Mouse (Mus musculus): ENCODE results near the gene Pbxip1. TPM values are rescaled to one million over a fixed set of nuclear protein-coding genes. Genes with fewer than 3 reads are reported as not detected.
A peak's percentile ranks its signal among the peaks of the same experiment; 100 is the strongest.

Pbxip1 gene
- total RNA-seq, 1 experiment, result 19.3 TPM

DNA sequence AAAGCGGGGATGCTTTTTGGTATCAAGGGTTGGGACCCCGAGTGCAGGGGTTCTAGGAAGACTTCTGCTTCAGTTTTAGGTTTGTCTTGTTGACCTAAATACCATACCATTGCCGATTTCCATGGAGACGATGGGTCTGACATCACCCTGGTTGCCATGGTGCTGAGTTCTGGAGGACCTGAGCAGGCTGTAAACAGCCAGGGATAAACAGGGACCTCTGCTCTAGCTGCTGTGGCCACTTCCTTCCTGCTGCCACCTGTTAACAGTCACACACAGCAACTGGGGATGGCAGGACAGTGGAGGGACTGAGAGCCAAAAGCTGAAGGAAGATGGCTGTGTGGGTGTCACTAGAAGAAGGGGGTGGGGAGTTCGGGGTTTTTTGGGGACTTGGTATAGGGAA, 763 bp downstream of the Pbxip1 start:
- Histone ChIP-seq H3K4me3 (ENCODE audit: insufficient read depth in 1 of 2, low read depth in 1 of 2, low read length in 2 of 2, poor library complexity in 1 of 2, severe bottlenecking in 1 of 2) (peak overlapping the region; percentile 66 to 77), H3K9me3 (ENCODE audit: control insufficient read depth, insufficient read depth, low read depth, low read length) (no peaks in the 10 kb centered on the region), H3K9ac (ENCODE audit: insufficient read depth, low read depth, low read length, poor library complexity, severe bottlenecking) (peak overlapping the region; percentile 72; the same call in 1 of the 2 replicates), H3K4me1 (ENCODE audit: control insufficient read depth in 2 of 2, insufficient read depth in 2 of 2, low read length in 2 of 2, poor library complexity in 1 of 2) (peaks cover 3 to 22% of the 10 kb centered on the region in 2 experiments; a peak in 2 of 4 replicates), H3K27ac (ENCODE audit: insufficient read depth, low read depth, low read length, poor library complexity, severe bottlenecking) (peak overlapping the region; percentile 61; the same call in 1 of the 2 replicates), H3K36me3 (ENCODE audit: control insufficient read depth, insufficient read depth, low read length, poor library complexity, severe bottlenecking) (peaks cover 15% of the 10 kb centered on the region)
- DNase-seq (ENCODE audit: low read depth, low spot score), result no peak
- TF ChIP-seq ZNF384 (IDR thresholded peaks at IDR 0.05; ENCODE audit: low read depth, low read length), result no peak
- no peak for TF ChIP-seq HCFC1 (IDR thresholded peaks at IDR 0.05; ENCODE audit: borderline replicate concordance, insufficient read depth, low read length)
- no peak for TF ChIP-seq CHD2 (IDR thresholded peaks at IDR 0.05; ENCODE audit: low read depth, low read length)
- TF ChIP-seq ZC3H11A (IDR thresholded peaks at IDR 0.05; ENCODE audit: borderline replicate concordance, low read depth, low read length), result no peak
- no peak for TF ChIP-seq MAFK (IDR thresholded peaks at IDR 0.05; ENCODE audit: insufficient read depth, low read depth, low read length)
- in situ Hi-C loops (cut with MboI; ENCODE audit: low sequenced_read_pairs in 2 of 2, unreplicated experiment in 2 of 2), result no loop called here

DNA sequence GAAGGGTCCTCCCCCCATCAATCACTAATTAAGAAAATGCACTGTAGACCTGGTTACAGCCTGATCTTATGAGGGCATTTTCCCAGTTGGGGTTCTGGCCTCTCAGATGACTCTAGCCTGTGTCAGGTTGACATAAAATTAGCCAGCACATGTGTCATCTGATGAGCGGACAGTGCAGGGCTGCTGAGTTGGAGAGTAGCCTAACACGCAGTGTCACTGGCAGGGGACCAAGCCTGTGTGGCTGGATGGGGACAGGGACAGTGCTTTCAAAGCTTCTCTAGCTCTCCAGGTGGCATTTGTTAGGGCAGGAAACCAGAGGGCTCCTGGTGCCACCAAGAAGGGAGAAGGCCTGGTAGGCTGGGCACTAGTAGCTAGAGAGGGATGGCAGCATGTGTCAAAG, 4.2 kb downstream of the Pbxip1 start:
- Histone ChIP-seq H3K27ac (ENCODE audit: insufficient read depth, low read depth, low read length, poor library complexity, severe bottlenecking) (no peak overlapping the region), H3K9me3 (ENCODE audit: control insufficient read depth, insufficient read depth, low read depth, low read length) (no peaks in the 10 kb centered on the region), H3K4me1 (ENCODE audit: control insufficient read depth in 2 of 2, insufficient read depth in 2 of 2, low read length in 2 of 2, poor library complexity in 1 of 2) (peaks cover 3 to 11% of the 10 kb centered on the region in 2 experiments; a peak in 2 of 4 replicates), H3K36me3 (ENCODE audit: control insufficient read depth, insufficient read depth, low read length, poor library complexity, severe bottlenecking) (peaks cover 3% of the 10 kb centered on the region; the same call in 1 of the 2 replicates), H3K4me3 (ENCODE audit: insufficient read depth in 1 of 2, low read depth in 1 of 2, low read length in 2 of 2, poor library complexity in 1 of 2, severe bottlenecking in 1 of 2) (no peak overlapping the region), H3K9ac (ENCODE audit: insufficient read depth, low read depth, low read length, poor library complexity, severe bottlenecking) (no peak overlapping the region)
- TF ChIP-seq HCFC1 (IDR thresholded peaks at IDR 0.05; ENCODE audit: borderline replicate concordance, insufficient read depth, low read length) (no peak), CHD2 (IDR thresholded peaks at IDR 0.05; ENCODE audit: low read depth, low read length) (no peak), MAFK (IDR thresholded peaks at IDR 0.05; ENCODE audit: insufficient read depth, low read depth, low read length) (no peak), ZC3H11A (IDR thresholded peaks at IDR 0.05; ENCODE audit: borderline replicate concordance, low read depth, low read length) (no peak), ZNF384 (IDR thresholded peaks at IDR 0.05; ENCODE audit: low read depth, low read length) (no peak)
- in situ Hi-C loops (cut with MboI; ENCODE audit: low sequenced_read_pairs in 2 of 2, unreplicated experiment in 2 of 2), result no loop called here
- DNase-seq (ENCODE audit: low read depth, low spot score), result no peak

- Histone ChIP-seq H3K27ac (ENCODE audit: insufficient read depth, low read depth, low read length, poor library complexity, severe bottlenecking) (no peak overlapping the region), H3K4me1 (ENCODE audit: control insufficient read depth in 2 of 2, insufficient read depth in 2 of 2, low read length in 2 of 2, poor library complexity in 1 of 2) (peaks cover 0 to 14% of the 10 kb centered on the region in 2 experiments; a peak in 2 of 4 replicates)
These were observed 12.4 kb downstream of the Pbxip1 start for GRCm38 (mm10) chr3:89448720-89449537.

GRCm38 (mm10) chr3:89449541-89449940, 13.0 kb downstream of the Pbxip1 start:
- H3K4me1 ChIP-seq (ENCODE audit: control insufficient read depth in 2 of 2, insufficient read depth in 2 of 2, low read length in 2 of 2, poor library complexity in 1 of 2), result peaks cover 0 to 14% of the 10 kb centered on the region in 2 experiments; a peak in 2 of 4 replicates
- H3K9me3 ChIP-seq (ENCODE audit: control insufficient read depth, insufficient read depth, low read depth, low read length), result no peaks in the 10 kb centered on the region
- peak; percentile 98 for DNase-seq (ENCODE audit: low read depth, low spot score)
- H3K9ac ChIP-seq (ENCODE audit: insufficient read depth, low read depth, low read length, poor library complexity, severe bottlenecking), result peak overlapping the region; percentile 42; the same call in 1 of the 2 replicates
- peaks cover 7% of the 10 kb centered on the region; the same call in 1 of the 2 replicates for H3K36me3 ChIP-seq (ENCODE audit: control insufficient read depth, insufficient read depth, low read length, poor library complexity, severe bottlenecking)
- no peak overlapping the region for H3K27ac ChIP-seq (ENCODE audit: insufficient read depth, low read depth, low read length, poor library complexity, severe bottlenecking)
- peak overlapping the region; percentile 45 to 46 for H3K4me3 ChIP-seq (ENCODE audit: insufficient read depth in 1 of 2, low read depth in 1 of 2, low read length in 2 of 2, poor library complexity in 1 of 2, severe bottlenecking in 1 of 2)
- in situ Hi-C loops (cut with MboI; ENCODE audit: low sequenced_read_pairs in 2 of 2, unreplicated experiment in 2 of 2), result no loop called here
- TF ChIP-seq ZNF384 (IDR thresholded peaks at IDR 0.05; ENCODE audit: low read depth, low read length) (no peak), ZC3H11A (IDR thresholded peaks at IDR 0.05; ENCODE audit: borderline replicate concordance, low read depth, low read length) (0 out of 2 replicates have a peak, but pooled peaks have one; percentile 3), HCFC1 (IDR thresholded peaks at IDR 0.05; ENCODE audit: borderline replicate concordance, insufficient read depth, low read length) (no peak)

More at GRCm38 (mm10) chr3:89448720-89449537, 12.4 kb downstream of the Pbxip1 start:
- no peaks in the 10 kb centered on the region for H3K9me3 ChIP-seq (ENCODE audit: control insufficient read depth, insufficient read depth, low read depth, low read length)
- H3K36me3 ChIP-seq (ENCODE audit: control insufficient read depth, insufficient read depth, low read length, poor library complexity, severe bottlenecking), result peaks cover 7% of the 10 kb centered on the region; the same call in 1 of the 2 replicates
- peak overlapping the region; percentile 45 to 46 for H3K4me3 ChIP-seq (ENCODE audit: insufficient read depth in 1 of 2, low read depth in 1 of 2, low read length in 2 of 2, poor library complexity in 1 of 2, severe bottlenecking in 1 of 2)
- no peak for DNase-seq (ENCODE audit: low read depth, low spot score)
- peak overlapping the region; percentile 42; the same call in 1 of the 2 replicates for H3K9ac ChIP-seq (ENCODE audit: insufficient read depth, low read depth, low read length, poor library complexity, severe bottlenecking)
- TF ChIP-seq ZNF384 (IDR thresholded peaks at IDR 0.05; ENCODE audit: low read depth, low read length) (peak; percentile 82), ZC3H11A (IDR thresholded peaks at IDR 0.05; ENCODE audit: borderline replicate concordance, low read depth, low read length) (no peak)
- in situ Hi-C loops (cut with MboI; ENCODE audit: low sequenced_read_pairs in 2 of 2, unreplicated experiment in 2 of 2), result no loop called here

All from ES-E14 (cell line).